Mouse (Mus musculus): ENCODE measurements at regions not wholly inside any gene's neighbourhood (a gene's known extent, or its start where the extent isn't known, plus 50 kb on each side); places are given as distances from the start of the nearest gene placed in this dataset.
A peak's percentile ranks its signal among the peaks of the same experiment; 100 is the strongest.

GRCm38 (mm10) chr3:34456488-34457433, 193.4 kb upstream of the Sox2 start:
- H3K4me1 ChIP-seq (replicated peaks): peaks cover 10% of the 10 kb centered on the region
- H3K9ac ChIP-seq: no peak overlapping the region
- ATAC-seq (replicated peaks; ENCODE audit: insufficient number of reproducible peaks, insufficient read depth, low FRiP score, low read depth): peak; percentile 67; the same call in 1 of the 2 replicates
- no peaks in the 10 kb centered on the region for H3K36me3 ChIP-seq
- WGBS: 53% methylated on average over 23 of the region's 23 CpGs
- H3K27ac ChIP-seq: peak overlapping the region; percentile 58
- H3K27me3 ChIP-seq: no peaks in the 10 kb centered on the region
- H3K4me2 ChIP-seq: peak overlapping the region; percentile 19; the same call in 1 of the 2 replicates
- H3K4me3 ChIP-seq: no peak overlapping the region
- no peaks in the 10 kb centered on the region for H3K9me3 ChIP-seq (replicated peaks)

- no peak overlapping the region for H3K27ac ChIP-seq
Measured at GRCm38 (mm10) chr3:34454026-34454624, 196.1 kb upstream of the Sox2 start.

GRCm38 (mm10) chr3:34445354-34445753, 204.9 kb upstream of the Sox2 start:
- Histone ChIP-seq H3K36me3 (no peaks in the 10 kb centered on the region), H3K4me2 (no peak overlapping the region), H3K4me1 (replicated peaks) (no peaks in the 10 kb centered on the region), H3K27me3 (no peaks in the 10 kb centered on the region), H3K4me3 (no peak overlapping the region), H3K9ac (no peak overlapping the region), H3K9me3 (replicated peaks) (no peaks in the 10 kb centered on the region), H3K27ac (no peak overlapping the region)
- ATAC-seq (replicated peaks; ENCODE audit: insufficient number of reproducible peaks, insufficient read depth, low FRiP score, low read depth): no peak
- 52% methylated on average over 7 of the region's 7 CpGs for whole genome bisulfite sequencing

More at GRCm38 (mm10) chr3:34454026-34454624, 196.1 kb upstream of the Sox2 start:
- Histone ChIP-seq H3K9ac (no peak overlapping the region), H3K27me3 (no peaks in the 10 kb centered on the region), H3K9me3 (replicated peaks) (no peaks in the 10 kb centered on the region), H3K4me3 (no peak overlapping the region), H3K4me2 (no peak overlapping the region), H3K36me3 (no peaks in the 10 kb centered on the region), H3K4me1 (replicated peaks) (peaks cover 10% of the 10 kb centered on the region)
- no peak for ATAC-seq (replicated peaks; ENCODE audit: insufficient number of reproducible peaks, insufficient read depth, low FRiP score, low read depth)
- WGBS: 89% methylated on average over 24 of the region's 24 CpGs

GRCm38 (mm10) chr3:34444802-34445201, 205.4 kb upstream of the Sox2 start:
- Histone ChIP-seq H3K27ac (no peak overlapping the region), H3K4me3 (no peak overlapping the region), H3K27me3 (no peaks in the 10 kb centered on the region), H3K4me2 (no peak overlapping the region), H3K36me3 (no peaks in the 10 kb centered on the region), H3K9ac (no peak overlapping the region), H3K4me1 (replicated peaks) (no peaks in the 10 kb centered on the region), H3K9me3 (replicated peaks) (no peaks in the 10 kb centered on the region)
- ATAC-seq (replicated peaks; ENCODE audit: insufficient number of reproducible peaks, insufficient read depth, low FRiP score, low read depth): no peak
- 45% methylated on average over 5 of the region's 5 CpGs for WGBS

- Histone ChIP-seq H3K27me3 (no peaks in the 10 kb centered on the region), H3K27ac (no peak overlapping the region), H3K4me1 (replicated peaks) (no peaks in the 10 kb centered on the region), H3K9me3 (replicated peaks) (no peaks in the 10 kb centered on the region), H3K4me2 (no peak overlapping the region), H3K4me3 (no peak overlapping the region), H3K36me3 (no peaks in the 10 kb centered on the region), H3K9ac (no peak overlapping the region)
- no peak for ATAC-seq (replicated peaks; ENCODE audit: insufficient number of reproducible peaks, insufficient read depth, low FRiP score, low read depth)
- WGBS: 63% methylated on average over 28 of the region's 28 CpGs
Measured at GRCm38 (mm10) chr3:34443731-34444628, 206.2 kb upstream of the Sox2 start.

- H3K9ac ChIP-seq: no peak overlapping the region
- WGBS: 76% methylated on average over 5 of the region's 5 CpGs
Measured at GRCm38 (mm10) chr3:34443307-34443706, 206.9 kb upstream of the Sox2 start.

GRCm38 (mm10) chr3:34441792-34442191, 208.4 kb upstream of the Sox2 start:
- H3K9me3 ChIP-seq (replicated peaks): no peaks in the 10 kb centered on the region
- H3K27ac ChIP-seq: no peak overlapping the region
- no peaks in the 10 kb centered on the region for H3K27me3 ChIP-seq
- H3K9ac ChIP-seq: no peak overlapping the region
- H3K4me3 ChIP-seq: no peak overlapping the region
- 55% methylated on average over 4 of the region's 4 CpGs for WGBS
- no peaks in the 10 kb centered on the region for H3K4me1 ChIP-seq (replicated peaks)
- H3K36me3 ChIP-seq: no peaks in the 10 kb centered on the region
- H3K4me2 ChIP-seq: no peak overlapping the region
- ATAC-seq (replicated peaks; ENCODE audit: insufficient number of reproducible peaks, insufficient read depth, low FRiP score, low read depth): no peak

More at GRCm38 (mm10) chr3:34443307-34443706, 206.9 kb upstream of the Sox2 start:
- H3K4me3 ChIP-seq: no peak overlapping the region
- ATAC-seq (replicated peaks; ENCODE audit: insufficient number of reproducible peaks, insufficient read depth, low FRiP score, low read depth): no peak
- H3K4me1 ChIP-seq (replicated peaks): no peaks in the 10 kb centered on the region
- no peaks in the 10 kb centered on the region for H3K9me3 ChIP-seq (replicated peaks)
- H3K4me2 ChIP-seq: no peak overlapping the region
- H3K27me3 ChIP-seq: no peaks in the 10 kb centered on the region
- H3K27ac ChIP-seq: no peak overlapping the region
- no peaks in the 10 kb centered on the region for H3K36me3 ChIP-seq

GRCm38 (mm10) chr3:34441266-34441665, 208.9 kb upstream of the Sox2 start:
- H3K9ac ChIP-seq: no peak overlapping the region
- no peak overlapping the region for H3K4me2 ChIP-seq
- H3K27me3 ChIP-seq: no peaks in the 10 kb centered on the region
- H3K9me3 ChIP-seq (replicated peaks): no peaks in the 10 kb centered on the region
- WGBS: 69% methylated on average over 5 of the region's 5 CpGs
- no peak overlapping the region for H3K4me3 ChIP-seq
- no peaks in the 10 kb centered on the region for H3K36me3 ChIP-seq
- H3K27ac ChIP-seq: no peak overlapping the region
- ATAC-seq (replicated peaks; ENCODE audit: insufficient number of reproducible peaks, insufficient read depth, low FRiP score, low read depth): no peak
- H3K4me1 ChIP-seq (replicated peaks): no peaks in the 10 kb centered on the region

GRCm38 (mm10) chr3:34434901-34435300, 215.3 kb upstream of the Sox2 start:
- Histone ChIP-seq H3K27me3 (no peaks in the 10 kb centered on the region), H3K4me1 (replicated peaks) (no peaks in the 10 kb centered on the region), H3K4me3 (no peak overlapping the region), H3K9me3 (replicated peaks) (no peaks in the 10 kb centered on the region), H3K4me2 (no peak overlapping the region), H3K36me3 (no peaks in the 10 kb centered on the region), H3K27ac (no peak overlapping the region), H3K9ac (no peak overlapping the region)
- WGBS: 49% methylated on average over 9 of the region's 9 CpGs
- ATAC-seq (replicated peaks; ENCODE audit: insufficient number of reproducible peaks, insufficient read depth, low FRiP score, low read depth): no peak

GRCm38 (mm10) chr3:34427967-34428366, 222.2 kb upstream of the Sox2 start:
- Histone ChIP-seq H3K27me3 (no peaks in the 10 kb centered on the region), H3K36me3 (no peaks in the 10 kb centered on the region), H3K9me3 (replicated peaks) (no peaks in the 10 kb centered on the region), H3K9ac (no peak overlapping the region), H3K4me1 (replicated peaks) (peaks cover 3% of the 10 kb centered on the region; the same call in 1 of the 2 replicates), H3K27ac (no peak overlapping the region), H3K4me2 (no peak overlapping the region), H3K4me3 (no peak overlapping the region)
- WGBS: 89% methylated on average over 8 of the region's 8 CpGs
- no peak for ATAC-seq (replicated peaks; ENCODE audit: insufficient number of reproducible peaks, insufficient read depth, low FRiP score, low read depth)

GRCm38 (mm10) chr3:34427495-34427894, 222.7 kb upstream of the Sox2 start:
- ATAC-seq (replicated peaks; ENCODE audit: insufficient number of reproducible peaks, insufficient read depth, low FRiP score, low read depth): no peak
- no peak overlapping the region for H3K9ac ChIP-seq
- no peak overlapping the region for H3K27ac ChIP-seq
- H3K27me3 ChIP-seq: no peaks in the 10 kb centered on the region
- 77% methylated on average over 4 of the region's 4 CpGs for WGBS
- no peak overlapping the region for H3K4me2 ChIP-seq
- H3K36me3 ChIP-seq: no peaks in the 10 kb centered on the region
- H3K4me1 ChIP-seq (replicated peaks): peaks cover 3% of the 10 kb centered on the region; the same call in 1 of the 2 replicates
- H3K9me3 ChIP-seq (replicated peaks): no peaks in the 10 kb centered on the region
- H3K4me3 ChIP-seq: no peak overlapping the region

Measured in heart, embryonic 15.5 days (tissue).